Mouse (Mus musculus): ENCODE data around the gene Syvn1. TPM values are rescaled to one million over a fixed set of nuclear protein-coding genes. Genes with fewer than 3 reads are reported as not detected.

The Syvn1 gene
- polyA plus RNA-seq, 1 experiment from 2014 or later: 25.0 TPM

- WGBS: 55% methylated on average over 4 of the region's 4 CpGs
- no peaks in the 10 kb centered on the region for H3K27me3 ChIP-seq (ENCODE audit: insufficient read depth, low read length)
- no peak for TF ChIP-seq CTCF (IDR thresholded peaks at IDR 0.05; ENCODE audit: low read depth)
- H3K4me2 ChIP-seq (ENCODE audit: low read length): peak overlapping the region; percentile 81
- peak overlapping the region; percentile 27; the same call in 1 of the 2 replicates for H3K27ac ChIP-seq
- peaks cover 7% of the 10 kb centered on the region for H3K4me1 ChIP-seq (replicated peaks; ENCODE audit: insufficient read depth, low read length)
- H3K9ac ChIP-seq (ENCODE audit: low read depth, low read length): peak overlapping the region; percentile 54
- H3K9me3 ChIP-seq (replicated peaks; ENCODE audit: low read length): no peaks in the 10 kb centered on the region
- no peak for ATAC-seq (replicated peaks; ENCODE audit: low FRiP score, low read depth)
- DNase-seq (ENCODE audit: low spot score): no peak
- H3K4me3 ChIP-seq (replicated peaks; ENCODE audit: low read depth, low read length): peak overlapping the region; percentile 92
- H3K36me3 ChIP-seq (ENCODE audit: insufficient read depth, low read length): peaks cover 33% of the 10 kb centered on the region
Observed at GRCm38 (mm10) chr19:6056696-6057095, 10.3 kb downstream of the Syvn1 start.

- H3K9me3 ChIP-seq (replicated peaks; ENCODE audit: low read length): no peaks in the 10 kb centered on the region
- peak within 1 kb of the TSS; percentile 92 for H3K4me3 ChIP-seq (replicated peaks; ENCODE audit: low read depth, low read length)
- WGBS: under 1% methylated on average over 63 of the region's 63 CpGs
- peak within 1 kb of the TSS; percentile 55 for H3K27ac ChIP-seq
- H3K9ac ChIP-seq (ENCODE audit: low read depth, low read length): peak within 1 kb of the TSS; percentile 92
- H3K27me3 ChIP-seq (ENCODE audit: insufficient read depth, low read length): no peaks in the 10 kb centered on the region
- H3K36me3 ChIP-seq (ENCODE audit: insufficient read depth, low read length): peaks cover 26% of the 10 kb centered on the region
- peak within 1 kb of the TSS; percentile 81 for H3K4me2 ChIP-seq (ENCODE audit: low read length)
- ATAC-seq (replicated peaks; ENCODE audit: low FRiP score, low read depth) (peak; percentile 86), DNase-seq (ENCODE audit: low spot score) (peak; percentile 98)
- peaks cover 15% of the 10 kb centered on the region for H3K4me1 ChIP-seq (replicated peaks; ENCODE audit: insufficient read depth, low read length)
- TF ChIP-seq CTCF (IDR thresholded peaks at IDR 0.05; ENCODE audit: low read depth): no peak; the same call in 1 of the 2 replicates
Observed at GRCm38 (mm10) chr19:6057313-6058096, 11.1 kb downstream of the Syvn1 start, which contains the start of the genes Mrpl49 and Fau. TSS of gene Mrpl49 (minus strand) at chr19:6057785. TSS of gene Fau (plus strand) at chr19:6057844.

DNA sequence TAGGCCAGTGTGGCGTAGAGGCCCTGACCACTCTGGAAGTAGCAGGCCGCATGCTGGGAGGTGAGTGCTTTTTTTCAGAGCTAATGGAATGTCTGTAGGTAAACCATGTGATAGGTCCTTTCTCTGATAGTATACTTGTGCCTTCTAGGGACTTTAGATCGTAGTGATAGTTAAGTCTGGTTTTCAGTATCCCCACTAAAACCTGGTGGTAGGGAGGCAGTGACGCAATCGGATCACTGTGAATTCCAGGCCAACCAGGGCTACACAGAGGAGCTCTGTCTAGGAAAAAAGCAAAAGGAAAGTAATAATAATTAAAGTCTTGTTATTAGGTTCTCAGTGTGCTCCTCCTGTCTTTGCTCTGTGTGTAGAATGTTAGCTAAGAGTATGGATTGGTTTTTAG, 12.1 kb downstream of the Syvn1 start:
- WGBS: 37% methylated on average over 5 of the region's 5 CpGs
- ATAC-seq (replicated peaks; ENCODE audit: low FRiP score, low read depth) (no peak), DNase-seq (ENCODE audit: low spot score) (no peak)
- Histone ChIP-seq H3K9me3 (replicated peaks; ENCODE audit: low read length) (no peaks in the 10 kb centered on the region), H3K9ac (ENCODE audit: low read depth, low read length) (peak overlapping the region; percentile 92), H3K27me3 (ENCODE audit: insufficient read depth, low read length) (no peaks in the 10 kb centered on the region), H3K4me2 (ENCODE audit: low read length) (peak overlapping the region; percentile 81), H3K36me3 (ENCODE audit: insufficient read depth, low read length) (peaks cover 17% of the 10 kb centered on the region), H3K4me1 (replicated peaks; ENCODE audit: insufficient read depth, low read length) (peaks cover 17% of the 10 kb centered on the region), H3K4me3 (replicated peaks; ENCODE audit: low read depth, low read length) (peak overlapping the region; percentile 92), H3K27ac (peak overlapping the region; percentile 55)
- TF ChIP-seq CTCF (IDR thresholded peaks at IDR 0.05; ENCODE audit: low read depth): no peak

GRCm38 (mm10) chr19:6058966-6059365, 12.6 kb downstream of the Syvn1 start:
- DNase-seq (ENCODE audit: low spot score) (no peak), ATAC-seq (replicated peaks; ENCODE audit: low FRiP score, low read depth) (no peak)
- peak overlapping the region; percentile 92; the same call in 1 of the 2 replicates for H3K9ac ChIP-seq (ENCODE audit: low read depth, low read length)
- H3K4me1 ChIP-seq (replicated peaks; ENCODE audit: insufficient read depth, low read length): peaks cover 17% of the 10 kb centered on the region
- 79% methylated on average over 5 of the region's 5 CpGs for WGBS
- H3K4me3 ChIP-seq (replicated peaks; ENCODE audit: low read depth, low read length): peak overlapping the region; percentile 92
- H3K9me3 ChIP-seq (replicated peaks; ENCODE audit: low read length): no peaks in the 10 kb centered on the region
- H3K36me3 ChIP-seq (ENCODE audit: insufficient read depth, low read length): peaks cover 13% of the 10 kb centered on the region
- H3K27me3 ChIP-seq (ENCODE audit: insufficient read depth, low read length): no peaks in the 10 kb centered on the region
- peak overlapping the region; percentile 81 for H3K4me2 ChIP-seq (ENCODE audit: low read length)
- no peak for TF ChIP-seq CTCF (IDR thresholded peaks at IDR 0.05; ENCODE audit: low read depth)
- H3K27ac ChIP-seq: peak overlapping the region; percentile 55

DNA sequence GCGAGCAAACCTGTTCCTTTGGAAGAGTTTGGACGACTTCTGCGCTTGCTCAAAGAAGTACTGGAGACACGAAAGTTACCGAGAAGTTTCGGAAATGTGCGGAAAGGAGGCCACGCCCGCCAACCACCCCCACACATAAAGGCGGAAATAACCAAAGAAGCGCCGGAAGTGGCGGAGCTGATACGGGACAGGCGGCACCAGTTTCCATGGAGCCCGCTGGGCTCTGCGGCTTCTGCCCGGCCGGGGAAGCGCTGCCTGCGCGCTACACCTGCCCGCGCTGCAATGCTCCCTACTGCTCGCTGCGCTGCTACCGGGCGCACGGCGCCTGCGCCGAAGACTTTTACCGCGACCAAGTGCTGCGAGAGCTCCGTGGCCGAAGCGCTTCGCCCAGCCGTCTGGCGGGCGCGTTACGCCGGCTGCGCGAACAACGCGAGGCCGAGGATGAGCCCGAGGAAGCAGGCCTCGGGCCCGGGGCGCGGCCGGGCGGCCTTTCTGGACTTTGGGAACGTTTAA, 14.7 kb downstream of the Syvn1 start, which contains the start of gene Znhit2:
Gene Znhit2 (plus strand): TSS at position 172 of the 513 bp plus-strand sequence.
- no peaks in the 10 kb centered on the region; the same call in 1 of the 2 replicates for H3K36me3 ChIP-seq (ENCODE audit: insufficient read depth, low read length)
- ATAC-seq (replicated peaks; ENCODE audit: low FRiP score, low read depth): peak; percentile 58
- peak within 1 kb of the TSS; percentile 86 for H3K9ac ChIP-seq (ENCODE audit: low read depth, low read length)
- no peak for TF ChIP-seq CTCF (IDR thresholded peaks at IDR 0.05; ENCODE audit: low read depth)
- DNase-seq (ENCODE audit: low spot score): peak; percentile 98
- H3K4me3 ChIP-seq (replicated peaks; ENCODE audit: low read depth, low read length): peak within 1 kb of the TSS; percentile 94
- H3K4me2 ChIP-seq (ENCODE audit: low read length): peak within 1 kb of the TSS; percentile 100
- H3K9me3 ChIP-seq (replicated peaks; ENCODE audit: low read length): no peaks in the 10 kb centered on the region
- H3K27me3 ChIP-seq (ENCODE audit: insufficient read depth, low read length): no peaks in the 10 kb centered on the region
- WGBS: under 1% methylated on average over 57 of the region's 58 CpGs
- H3K4me1 ChIP-seq (replicated peaks; ENCODE audit: insufficient read depth, low read length): peaks cover 17% of the 10 kb centered on the region
- H3K27ac ChIP-seq: peak within 1 kb of the TSS; percentile 98

DNA sequence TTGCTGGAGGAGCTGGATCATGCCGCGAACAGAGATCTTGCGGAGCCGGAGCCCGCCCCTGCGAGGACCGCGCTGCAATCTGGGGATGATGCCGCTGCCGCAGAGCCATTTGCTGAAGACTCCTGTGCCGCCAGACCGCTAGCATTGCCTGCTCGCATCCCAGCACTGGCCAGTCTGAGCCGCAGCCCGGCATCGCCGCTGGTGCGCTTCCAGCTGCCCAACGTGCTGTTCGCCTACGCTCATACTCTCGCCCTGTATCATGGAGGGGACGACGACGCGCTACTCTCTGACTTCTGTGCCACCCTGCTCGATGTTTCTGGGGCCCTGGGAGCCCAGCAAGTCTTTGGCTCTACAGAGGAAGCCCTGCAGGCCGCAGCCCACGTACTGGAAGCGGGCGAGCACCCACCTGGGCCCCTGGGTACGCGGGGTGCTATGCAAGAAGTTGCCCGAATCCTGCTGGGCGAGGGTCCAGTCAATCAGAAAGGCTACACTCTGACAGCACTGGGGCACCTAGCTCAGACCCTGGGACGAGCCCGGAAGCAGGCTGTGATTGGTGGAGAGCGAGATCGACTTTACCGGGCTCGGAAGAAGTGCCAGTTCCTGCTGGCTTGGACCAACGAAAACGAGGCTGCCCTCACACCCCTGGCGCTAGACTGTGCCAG, 15.4 kb downstream of the Syvn1 start:
- peaks cover 18% of the 10 kb centered on the region for H3K4me1 ChIP-seq (replicated peaks; ENCODE audit: insufficient read depth, low read length)
- H3K36me3 ChIP-seq (ENCODE audit: insufficient read depth, low read length): no peaks in the 10 kb centered on the region; the same call in 1 of the 2 replicates
- no peaks in the 10 kb centered on the region for H3K9me3 ChIP-seq (replicated peaks; ENCODE audit: low read length)
- H3K4me2 ChIP-seq (ENCODE audit: low read length): peak overlapping the region; percentile 100
- no peaks in the 10 kb centered on the region for H3K27me3 ChIP-seq (ENCODE audit: insufficient read depth, low read length)
- DNase-seq (ENCODE audit: low spot score): peak; percentile 58
- peak overlapping the region; percentile 94 for H3K4me3 ChIP-seq (replicated peaks; ENCODE audit: low read depth, low read length)
- H3K27ac ChIP-seq: peak overlapping the region; percentile 98
- TF ChIP-seq CTCF (IDR thresholded peaks at IDR 0.05; ENCODE audit: low read depth): no peak
- peak; percentile 18; the same call in 1 of the 2 replicates for ATAC-seq (replicated peaks; ENCODE audit: low FRiP score, low read depth)
- WGBS: under 1% methylated on average over 44 of the region's 44 CpGs
- peak overlapping the region; percentile 86 for H3K9ac ChIP-seq (ENCODE audit: low read depth, low read length)
